Mouse (Mus musculus): ENCODE results near the gene Dtnbp1. TPM values are rescaled to one million over a fixed set of nuclear protein-coding genes. Genes with fewer than 3 reads are reported as not detected.

The Dtnbp1 gene
- polyA plus RNA-seq, 1 experiment = 99.1 TPM

DNA sequence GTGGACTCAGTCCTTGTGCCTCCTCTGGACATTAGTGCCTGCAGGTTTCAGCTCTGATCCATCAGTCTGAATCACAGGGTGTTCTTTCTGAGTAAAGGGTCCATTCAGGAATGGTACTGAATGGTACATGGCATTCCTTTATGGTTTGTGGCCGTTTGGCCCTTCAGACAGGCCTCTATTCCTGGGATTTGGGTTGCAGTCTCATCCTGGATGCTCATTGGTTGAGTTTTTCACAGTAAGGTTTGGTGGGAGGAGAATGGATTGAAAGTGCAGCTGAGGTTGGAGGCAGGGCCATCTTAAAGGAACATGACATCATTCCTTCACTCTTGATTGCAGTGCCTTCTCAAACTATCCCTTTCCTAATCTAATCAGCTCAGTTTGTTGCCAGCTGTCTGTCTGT lies 93.2 kb downstream of the Dtnbp1 start:
- no peaks in the 10 kb centered on the region for H3K27me3 ChIP-seq (ENCODE audit: control insufficient read depth, insufficient read depth, insufficient read length)
- TF ChIP-seq TCF12 (IDR thresholded peaks at IDR 0.05; ENCODE audit: insufficient read depth, poor library complexity, severe bottlenecking) (no peak), E2F4 (IDR thresholded peaks at IDR 0.05; ENCODE audit: insufficient read depth) (no peak), CEBPB (IDR thresholded peaks at IDR 0.05; ENCODE audit: insufficient read depth, poor library complexity, severe bottlenecking) (no peak), POLR2A (IDR thresholded peaks at IDR 0.05; ENCODE audit: insufficient read length, low read depth) (no peak), SRF (IDR thresholded peaks at IDR 0.05; ENCODE audit: control insufficient read depth, insufficient read length, low read depth) (no peak), MYOD1 (IDR thresholded peaks at IDR 0.05; ENCODE audit: control insufficient read depth in 1 of 3, insufficient read length in 2 of 3, low read depth in 2 of 3) (no peak), USF1 (IDR thresholded peaks at IDR 0.05; ENCODE audit: low read depth) (no peak), REST (IDR thresholded peaks at IDR 0.05; ENCODE audit: insufficient read depth, insufficient read length) (no peak), MAX (IDR thresholded peaks at IDR 0.05; ENCODE audit: low read depth) (no peak), MYOG (IDR thresholded peaks at IDR 0.05; ENCODE audit: control insufficient read depth in 1 of 3, insufficient read depth in 1 of 3, insufficient read length in 2 of 3, low read depth in 2 of 3) (no peak), POLR2AphosphoS2 (IDR thresholded peaks at IDR 0.05; ENCODE audit: insufficient read length, low read depth) (no peak), TCF3 (IDR thresholded peaks at IDR 0.05; ENCODE audit: insufficient read length, low read depth) (no peak)
- no peaks in the 10 kb centered on the region for H3K79me2 ChIP-seq (ENCODE audit: control insufficient read depth, insufficient read depth)
- H3K36me3 ChIP-seq (ENCODE audit: control insufficient read depth, insufficient read depth) = peaks cover 13% of the 10 kb centered on the region
- no peak overlapping the region for H3K4me2 ChIP-seq (ENCODE audit: low read depth)
- no peak overlapping the region for H3ac ChIP-seq (ENCODE audit: control insufficient read depth, insufficient read length)
- H3K4me3 ChIP-seq = no peak overlapping the region

DNA sequence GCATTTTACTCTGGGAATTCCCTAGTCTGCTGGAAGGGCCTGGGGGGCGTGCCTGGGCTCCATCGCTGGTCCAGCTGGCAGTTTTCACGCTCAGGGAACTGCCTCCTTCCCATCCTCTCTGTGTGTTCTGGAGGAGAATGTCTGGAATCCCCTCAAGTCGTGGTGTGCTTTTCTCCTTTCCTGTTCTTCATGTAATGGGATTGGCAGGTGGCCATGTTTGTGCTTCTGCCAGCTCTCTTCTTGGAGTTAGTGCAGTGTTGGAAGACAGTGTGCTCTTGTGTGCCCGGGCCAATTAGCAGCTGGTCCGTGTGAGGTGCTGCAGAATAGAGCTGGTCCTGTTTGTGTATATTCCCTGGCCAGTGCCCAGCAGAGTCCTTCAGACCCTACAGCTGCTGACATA lies 94.2 kb downstream of the Dtnbp1 start:
- Histone ChIP-seq H3K27me3 (ENCODE audit: control insufficient read depth, insufficient read depth, insufficient read length) (no peaks in the 10 kb centered on the region), H3ac (ENCODE audit: control insufficient read depth, insufficient read length) (no peak overlapping the region), H3K36me3 (ENCODE audit: control insufficient read depth, insufficient read depth) (peaks cover 13% of the 10 kb centered on the region), H3K79me2 (ENCODE audit: control insufficient read depth, insufficient read depth) (no peaks in the 10 kb centered on the region), H3K4me3 (no peak overlapping the region), H3K4me2 (ENCODE audit: low read depth) (no peak overlapping the region)
- TF ChIP-seq TCF12 (IDR thresholded peaks at IDR 0.05; ENCODE audit: insufficient read depth, poor library complexity, severe bottlenecking) (no peak), E2F4 (IDR thresholded peaks at IDR 0.05; ENCODE audit: insufficient read depth) (no peak), CEBPB (IDR thresholded peaks at IDR 0.05; ENCODE audit: insufficient read depth, poor library complexity, severe bottlenecking) (no peak), MYOD1 (IDR thresholded peaks at IDR 0.05; ENCODE audit: control insufficient read depth in 1 of 3, insufficient read length in 2 of 3, low read depth in 2 of 3) (no peak), MYOG (IDR thresholded peaks at IDR 0.05; ENCODE audit: control insufficient read depth in 1 of 3, insufficient read depth in 1 of 3, insufficient read length in 2 of 3, low read depth in 2 of 3) (no peak), POLR2AphosphoS2 (IDR thresholded peaks at IDR 0.05; ENCODE audit: insufficient read length, low read depth) (no peak), REST (IDR thresholded peaks at IDR 0.05; ENCODE audit: insufficient read depth, insufficient read length) (no peak), SRF (IDR thresholded peaks at IDR 0.05; ENCODE audit: control insufficient read depth, insufficient read length, low read depth) (no peak), TCF3 (IDR thresholded peaks at IDR 0.05; ENCODE audit: insufficient read length, low read depth) (no peak), USF1 (IDR thresholded peaks at IDR 0.05; ENCODE audit: low read depth) (no peak), POLR2A (IDR thresholded peaks at IDR 0.05; ENCODE audit: insufficient read length, low read depth) (no peak), MAX (IDR thresholded peaks at IDR 0.05; ENCODE audit: low read depth) (no peak)

DNA sequence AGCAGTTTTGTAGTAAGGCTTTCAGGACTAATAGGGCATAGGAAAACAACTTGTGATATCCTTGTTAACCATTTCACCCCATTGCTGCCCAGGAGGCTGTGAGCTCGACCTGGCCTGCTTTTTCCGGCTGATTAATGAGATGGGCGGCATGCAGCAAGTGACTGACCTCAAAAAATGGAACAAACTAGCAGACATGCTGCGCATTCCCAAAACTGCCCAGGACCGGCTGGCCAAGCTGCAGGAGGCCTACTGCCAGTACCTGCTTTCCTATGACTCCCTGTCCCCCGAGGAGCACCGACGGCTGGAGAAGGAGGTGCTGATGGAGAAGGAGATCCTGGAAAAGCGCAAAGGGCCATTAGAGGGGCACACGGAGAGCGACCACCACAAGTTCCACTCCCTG lies 95.8 kb downstream of the Dtnbp1 start:
- Histone ChIP-seq H3K79me2 (ENCODE audit: control insufficient read depth, insufficient read depth) (no peaks in the 10 kb centered on the region), H3K27me3 (ENCODE audit: control insufficient read depth, insufficient read depth, insufficient read length) (no peaks in the 10 kb centered on the region), H3K4me3 (no peak overlapping the region), H3K4me2 (ENCODE audit: low read depth) (no peak overlapping the region), H3K36me3 (ENCODE audit: control insufficient read depth, insufficient read depth) (peaks cover 3% of the 10 kb centered on the region), H3ac (ENCODE audit: control insufficient read depth, insufficient read length) (no peak overlapping the region)
- TF ChIP-seq MYOG (IDR thresholded peaks at IDR 0.05; ENCODE audit: control insufficient read depth in 1 of 3, insufficient read depth in 1 of 3, insufficient read length in 2 of 3, low read depth in 2 of 3) (no peak), TCF3 (IDR thresholded peaks at IDR 0.05; ENCODE audit: insufficient read length, low read depth) (no peak), CEBPB (IDR thresholded peaks at IDR 0.05; ENCODE audit: insufficient read depth, poor library complexity, severe bottlenecking) (no peak), USF1 (IDR thresholded peaks at IDR 0.05; ENCODE audit: low read depth) (no peak), SRF (IDR thresholded peaks at IDR 0.05; ENCODE audit: control insufficient read depth, insufficient read length, low read depth) (no peak), TCF12 (IDR thresholded peaks at IDR 0.05; ENCODE audit: insufficient read depth, poor library complexity, severe bottlenecking) (no peak)

DNA sequence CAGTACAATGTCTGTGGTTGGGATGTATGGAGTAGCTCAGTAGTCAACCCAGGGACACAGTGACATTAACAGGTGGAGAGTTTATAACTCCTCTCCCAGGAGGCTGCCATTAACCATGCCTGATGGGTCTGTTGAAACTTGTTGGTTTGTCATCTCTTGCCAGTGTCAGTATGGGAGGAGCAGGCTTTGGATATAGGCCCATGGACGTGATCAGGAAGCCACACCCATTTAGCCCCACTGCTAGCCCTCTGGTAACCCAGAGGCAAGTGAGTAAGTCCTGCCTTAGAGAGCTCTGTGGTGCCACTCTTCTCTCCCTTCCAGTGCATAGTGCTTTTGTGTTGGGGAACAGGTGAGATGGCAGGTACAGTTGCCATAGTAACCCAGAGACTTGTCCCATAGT lies 97.7 kb downstream of the Dtnbp1 start:
- TF ChIP-seq MYOG (IDR thresholded peaks at IDR 0.05; ENCODE audit: control insufficient read depth in 1 of 3, insufficient read depth in 1 of 3, insufficient read length in 2 of 3, low read depth in 2 of 3) = no peak
- TF ChIP-seq MAX (IDR thresholded peaks at IDR 0.05; ENCODE audit: low read depth) = no peak
- no peak for TF ChIP-seq SRF (IDR thresholded peaks at IDR 0.05; ENCODE audit: control insufficient read depth, insufficient read length, low read depth)
- TF ChIP-seq E2F4 (IDR thresholded peaks at IDR 0.05; ENCODE audit: insufficient read depth) = no peak
- TF ChIP-seq CEBPB (IDR thresholded peaks at IDR 0.05; ENCODE audit: insufficient read depth, poor library complexity, severe bottlenecking) = no peak
- no peak for TF ChIP-seq POLR2A (IDR thresholded peaks at IDR 0.05; ENCODE audit: insufficient read length, low read depth)
- no peak for TF ChIP-seq MYOD1 (IDR thresholded peaks at IDR 0.05; ENCODE audit: control insufficient read depth in 1 of 3, insufficient read length in 2 of 3, low read depth in 2 of 3)
- no peak for TF ChIP-seq TCF12 (IDR thresholded peaks at IDR 0.05; ENCODE audit: insufficient read depth, poor library complexity, severe bottlenecking)
- no peak for TF ChIP-seq POLR2AphosphoS2 (IDR thresholded peaks at IDR 0.05; ENCODE audit: insufficient read length, low read depth)
- no peak for TF ChIP-seq USF1 (IDR thresholded peaks at IDR 0.05; ENCODE audit: low read depth)
- TF ChIP-seq TCF3 (IDR thresholded peaks at IDR 0.05; ENCODE audit: insufficient read length, low read depth) = no peak
- TF ChIP-seq REST (IDR thresholded peaks at IDR 0.05; ENCODE audit: insufficient read depth, insufficient read length) = no peak
- no peaks in the 10 kb centered on the region for H3K36me3 ChIP-seq (ENCODE audit: control insufficient read depth, insufficient read depth)
- H3ac ChIP-seq (ENCODE audit: control insufficient read depth, insufficient read length) = no peak overlapping the region

More for the DNA sequence above, 97.7 kb downstream of the Dtnbp1 start:
- no peak overlapping the region for H3K4me2 ChIP-seq (ENCODE audit: low read depth)
- no peak overlapping the region for H3K4me3 ChIP-seq
- H3K79me2 ChIP-seq (ENCODE audit: control insufficient read depth, insufficient read depth) = no peaks in the 10 kb centered on the region
- no peaks in the 10 kb centered on the region for H3K27me3 ChIP-seq (ENCODE audit: control insufficient read depth, insufficient read depth, insufficient read length)
